Mouse (Mus musculus) gastrocnemius, adult 2 months (tissue): ENCODE measurements around the gene Psen2. TPM values are rescaled to one million over a fixed set of nuclear protein-coding genes. Genes with fewer than 3 reads are reported as not detected.

ENCODE experiments used
- DNase-seq: peaks from one replicate; pipeline ENCODE4 v3.0.0; 2022
- H3K27ac ChIP-seq: fragments of 200-600 bp; 2 replicates; pipeline ENCODE4 v1.8.1; 2022; ENCODE audit warnings: mild to moderate bottlenecking
- H3K4me3 ChIP-seq: fragments of 200-600 bp; 2 replicates; pipeline ENCODE4 v1.8.1; 2022; ENCODE audit warnings: mild to moderate bottlenecking, moderate library complexity
- CTCF ChIP-seq: fragments of 200-600 bp; IDR thresholded peaks from 2 replicates; pipeline ENCODE4 v1.8.1; 2022; ENCODE audit warnings: antibody characterized with exemption, mild to moderate bottlenecking, moderate library complexity
- intact Hi-C: fragments of 180-260 bp; cut with DNase I; formaldehyde crosslinking; loops from one replicate; pipeline ENCODE4 v1.15.1; 2025
- total RNA-seq, 2 experiments: library from RNA; stranded (reverse); gene quantifications; 2 replicates each; pipeline ENCODE4 v1.2.3; 2021

Psen2 gene
- total RNA-seq, 2 experiments from 2014 or later, result 7.8 to 9.5 TPM

DNA sequence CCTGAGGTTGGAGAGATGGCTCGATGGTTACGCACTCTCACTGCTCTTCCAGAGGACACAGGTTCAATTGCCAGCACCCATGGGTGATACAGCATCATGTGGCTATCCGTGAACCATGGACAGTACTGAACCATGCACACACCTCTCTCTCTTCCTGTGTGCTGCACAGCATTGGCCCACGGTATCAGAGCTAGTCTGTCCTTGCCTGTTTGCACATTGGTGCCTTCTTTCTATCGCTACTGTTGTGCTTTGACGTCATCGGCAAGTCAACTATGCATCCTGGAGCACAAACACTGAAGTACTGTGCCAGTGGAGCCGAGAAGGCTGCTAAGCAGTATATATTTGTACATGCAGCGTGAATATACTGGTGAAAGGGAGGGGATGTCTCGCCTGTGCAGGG is 3.9 kb upstream of the Psen2 start:
- Histone ChIP-seq H3K4me3 (no peak overlapping the region), H3K27ac (no peak overlapping the region)
- TF ChIP-seq CTCF, result no peak
- intact Hi-C loops, result loop anchor here (5.0 kb wide), 1 partner anchor 215 kb away; the partner anchor contains the start of gene Stum
- DNase-seq, result no peak

DNA sequence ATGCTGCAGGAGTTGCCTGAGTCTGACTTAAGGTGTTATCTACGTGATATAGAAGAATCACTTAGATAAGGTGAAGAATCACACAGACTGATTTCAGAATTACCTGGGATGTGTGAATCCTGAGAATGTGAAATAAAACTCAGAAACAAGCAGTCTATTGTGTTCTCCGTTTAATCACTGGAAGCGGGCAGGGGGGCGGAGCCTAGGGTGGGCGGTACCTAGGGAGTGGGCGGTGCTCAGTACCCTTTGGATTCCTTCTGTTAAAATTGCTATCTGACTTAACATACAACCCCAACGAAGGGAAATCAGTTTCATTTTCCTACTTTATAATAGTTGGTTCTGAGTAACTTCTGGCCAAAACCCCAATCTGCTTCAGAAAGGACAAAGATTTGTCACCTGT is 2.2 kb upstream of the Psen2 start:
- TF ChIP-seq CTCF, result no peak
- peak; percentile 45 for DNase-seq
- intact Hi-C loops, result loop anchor here (5.0 kb wide), 1 partner anchor 217 kb away; the partner anchor contains the start of gene Stum
- Histone ChIP-seq H3K4me3 (peak overlapping the region; percentile 37), H3K27ac (0 out of 2 replicates have a peak overlapping the region, but pooled peaks have one; percentile 0)

- 0 out of 2 replicates have a peak overlapping the region, but pooled peaks have one; percentile 0 for H3K27ac ChIP-seq
- DNase-seq, result no peak
- intact Hi-C loops, result loop anchor here (5.0 kb wide), 2 partner anchors 217 to 287 kb away; partner anchors contain the start of gene Stum
Observed at GRCm38 (mm10) chr1:180264851-180265250, 1.6 kb upstream of the Psen2 start.

GRCm38 (mm10) chr1:180264389-180264788 is 1.2 kb upstream of the Psen2 start:
- intact Hi-C loops, result loop anchor here (5.0 kb wide), 1 partner anchor 288 kb away; no protein-coding TSS in a partner anchor
- DNase-seq, result no peak
- no peak overlapping the region for H3K4me3 ChIP-seq
- no peak for TF ChIP-seq CTCF
- no peak overlapping the region for H3K27ac ChIP-seq

More at GRCm38 (mm10) chr1:180264851-180265250, 1.6 kb upstream of the Psen2 start:
- no peak for TF ChIP-seq CTCF
- peak overlapping the region; percentile 37 for H3K4me3 ChIP-seq

- Histone ChIP-seq H3K4me3 (no peak overlapping the region), H3K27ac (no peak overlapping the region)
- DNase-seq, result no peak
- no peak for TF ChIP-seq CTCF
- intact Hi-C loops, result loop anchor here (5.0 kb wide), 1 partner anchor 290 kb away; no protein-coding TSS in a partner anchor
Observed at GRCm38 (mm10) chr1:180261857-180262570, 1.2 kb downstream of the Psen2 start.

DNA sequence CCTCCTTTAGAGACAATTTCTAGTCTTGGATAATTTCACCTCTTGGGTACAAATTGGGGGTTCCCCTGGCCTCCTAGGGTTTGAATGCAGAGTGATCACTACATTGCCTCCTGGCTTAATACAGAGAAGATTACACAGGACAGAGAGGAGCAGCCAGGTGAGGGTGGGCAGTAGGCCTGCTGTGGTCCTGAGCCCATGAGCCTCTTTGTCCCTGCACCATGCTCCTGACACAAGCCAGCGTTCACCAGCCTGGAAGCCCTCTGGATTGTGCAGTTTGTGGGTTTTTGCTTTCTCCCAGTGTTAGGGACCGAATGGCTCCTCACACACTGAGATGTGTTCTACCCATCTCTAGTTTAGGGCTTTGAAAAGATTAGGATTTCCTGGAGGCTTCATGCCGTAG is 1.8 kb downstream of the Psen2 start:
- TF ChIP-seq CTCF, result no peak
- H3K27ac ChIP-seq, result no peak overlapping the region
- H3K4me3 ChIP-seq, result no peak overlapping the region
- intact Hi-C loops, result loop anchor here (5.0 kb wide), 1 partner anchor 291 kb away; no protein-coding TSS in a partner anchor
- no peak for DNase-seq

GRCm38 (mm10) chr1:180260886-180261285 is 2.4 kb downstream of the Psen2 start:
- intact Hi-C loops, result loop anchor here (5.0 kb wide), 1 partner anchor 291 kb away; no protein-coding TSS in a partner anchor
- no peak for TF ChIP-seq CTCF
- no peak overlapping the region for H3K4me3 ChIP-seq

GRCm38 (mm10) chr1:180259753-180260152 is 3.5 kb downstream of the Psen2 start:
- Histone ChIP-seq H3K4me3 (no peak overlapping the region), H3K27ac (no peak overlapping the region)
- DNase-seq, result no peak
- intact Hi-C loops, result loop anchor here (5.0 kb wide), 1 partner anchor 293 kb away; no protein-coding TSS in a partner anchor
- TF ChIP-seq CTCF, result no peak

More at GRCm38 (mm10) chr1:180260886-180261285, 2.4 kb downstream of the Psen2 start:
- no peak for DNase-seq
- no peak overlapping the region for H3K27ac ChIP-seq

DNA sequence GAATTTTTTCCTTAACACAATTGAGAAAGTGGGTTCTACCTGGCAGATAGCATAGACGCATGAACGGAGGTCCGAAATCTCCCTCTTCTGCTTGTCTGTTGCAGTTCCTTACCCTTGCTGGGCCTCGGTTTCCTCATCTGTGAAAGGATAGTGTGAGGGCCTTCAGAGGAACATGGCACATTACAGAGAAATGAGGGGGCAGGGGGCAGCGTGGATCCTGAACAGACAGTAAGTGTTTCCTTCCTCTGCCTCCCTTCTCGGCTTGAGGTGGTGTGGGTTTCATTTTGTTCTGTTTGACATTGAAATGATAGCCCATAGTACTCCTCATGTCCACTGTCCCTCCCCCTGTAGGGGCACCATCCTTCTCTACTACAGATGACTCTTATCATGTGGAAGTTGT is 5.8 kb downstream of the Psen2 start:
- H3K4me3 ChIP-seq, result no peak overlapping the region
- intact Hi-C loops, result no loop called here
- DNase-seq, result no peak
- no peak for TF ChIP-seq CTCF
- H3K27ac ChIP-seq, result 0 out of 2 replicates have a peak overlapping the region, but pooled peaks have one; percentile 95

GRCm38 (mm10) chr1:180256866-180257265 is 6.4 kb downstream of the Psen2 start:
- intact Hi-C loops, result no loop called here
- H3K4me3 ChIP-seq, result peak overlapping the region; percentile 94
- no peak for TF ChIP-seq CTCF
- H3K27ac ChIP-seq, result peak overlapping the region; percentile 95
- no peak for DNase-seq

GRCm38 (mm10) chr1:180256138-180256674 is 7.0 kb downstream of the Psen2 start:
- DNase-seq, result peak; percentile 98
- Histone ChIP-seq H3K27ac (peak overlapping the region; percentile 95), H3K4me3 (peak overlapping the region; percentile 94)
- TF ChIP-seq CTCF, result 0 out of 2 replicates have a peak, but pooled peaks have one; percentile 0
- intact Hi-C loops, result no loop called here

DNA sequence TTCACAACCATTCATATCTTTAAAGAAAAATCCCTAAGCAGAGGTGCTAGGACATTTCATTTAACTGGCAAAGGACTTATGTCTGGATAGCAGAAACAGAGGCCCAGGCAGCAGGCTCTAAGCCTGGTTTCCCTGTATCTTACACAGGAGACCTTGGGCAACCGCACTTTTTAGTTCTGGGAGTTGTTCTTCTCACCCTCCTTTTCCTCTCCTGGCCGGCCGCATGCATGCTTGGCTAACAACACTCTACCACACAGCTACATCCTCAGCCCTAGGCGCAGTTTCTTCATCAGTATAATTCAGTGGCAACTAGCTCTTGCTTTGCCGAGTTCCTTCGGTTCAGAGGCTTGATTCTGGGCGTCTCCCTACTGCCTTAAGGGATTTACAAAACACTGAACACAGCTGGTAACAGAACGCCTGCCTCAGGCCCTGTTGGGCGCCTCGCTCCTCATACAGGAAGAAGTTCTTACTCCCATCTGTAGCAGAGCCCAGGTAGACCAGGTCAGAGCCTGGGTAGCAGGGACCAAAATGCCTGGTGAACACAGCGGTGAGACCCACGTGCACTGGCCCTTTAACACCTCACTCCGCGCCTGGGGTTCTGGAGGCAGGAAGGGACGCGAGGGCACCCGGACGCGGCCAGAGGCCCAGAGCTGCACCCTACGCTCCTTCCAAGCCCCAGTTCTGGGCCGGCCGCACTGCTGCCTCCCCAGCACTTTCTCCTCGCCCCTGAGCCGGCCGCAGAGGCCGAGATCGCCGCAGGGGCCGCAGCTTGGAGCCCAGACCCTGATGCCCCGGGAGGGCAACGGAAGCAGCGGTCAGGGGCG is 7.7 kb downstream of the Psen2 start:
- TF ChIP-seq CTCF, result no peak
- peak overlapping the region; percentile 95 for H3K27ac ChIP-seq
- peak overlapping the region; percentile 94 for H3K4me3 ChIP-seq
- intact Hi-C loops, result no loop called here
- no peak for DNase-seq
